Mouse (Mus musculus) C2C12 (cell line): ENCODE results near the gene Grik4. TPM values are rescaled to one million over a fixed set of nuclear protein-coding genes. Genes with fewer than 3 reads are reported as not detected.

Source experiments
- H3K27me3 ChIP-seq: one replicate; pipeline ENCODE4 v1.6.1; 2011; ENCODE audit not compliant: control insufficient read depth, insufficient read depth, insufficient read length
- H3K36me3 ChIP-seq: one replicate; pipeline ENCODE4 v1.6.1; 2011; ENCODE audit not compliant: control insufficient read depth, insufficient read depth
- H3K4me3 ChIP-seq: one replicate; pipeline ENCODE4 v1.5.1; 2011; ENCODE audit warnings: mild to moderate bottlenecking, control low read depth; ENCODE audit not compliant: poor library complexity, insufficient read depth, severe bottlenecking
- H3K79me2 ChIP-seq: one replicate; pipeline ENCODE4 v1.6.1; 2011; ENCODE audit not compliant: control insufficient read depth, insufficient read depth
- H3K79me3 ChIP-seq: one replicate; pipeline ENCODE4 v1.6.1; 2011; ENCODE audit warnings: low read depth, control low read depth
- H3ac ChIP-seq: one replicate; pipeline ENCODE3; 2011; ENCODE audit warnings: low read depth; ENCODE audit not compliant: control insufficient read depth, insufficient read length
- CEBPB ChIP-seq: IDR thresholded peaks from one replicate; pipeline ENCODE4 v1.6.1; 2011; ENCODE audit warnings: low read depth, mild to moderate bottlenecking, control low read depth, moderate library complexity
- CTCF ChIP-seq: IDR thresholded peaks from one replicate; pipeline ENCODE4 v1.5.1; 2011; ENCODE audit not compliant: control insufficient read depth, insufficient read depth, insufficient read length
- FOSL1 ChIP-seq: IDR thresholded peaks from one replicate; pipeline ENCODE4 v1.8.0; 2011; ENCODE audit warnings: mild to moderate bottlenecking, low read length; ENCODE audit not compliant: poor library complexity, insufficient read depth, severe bottlenecking
- MAX ChIP-seq: IDR thresholded peaks from one replicate; pipeline ENCODE4 v1.6.1; 2011; ENCODE audit warnings: mild to moderate bottlenecking, control low read depth
- MYOD1 ChIP-seq: IDR thresholded peaks from one replicate; pipeline ENCODE4 v1.6.1; 2011; ENCODE audit warnings: low read depth; ENCODE audit not compliant: control insufficient read depth, insufficient read length
- MYOG ChIP-seq: IDR thresholded peaks from one replicate; pipeline ENCODE4 v1.6.1; 2011; ENCODE audit not compliant: control insufficient read depth, insufficient read length; ENCODE audit errors: extremely low read depth
- USF1 ChIP-seq: IDR thresholded peaks from one replicate; pipeline ENCODE4 v1.6.1; 2011; ENCODE audit warnings: low read depth, mild to moderate bottlenecking, control low read depth, moderate library complexity
- polyA plus RNA-seq: library from polyadenylated mRNA; unstranded; fragments of >200 nt; fragmentation: generic; extraction: Trizol; gene quantifications from one replicate; pipeline ENCODE4 v1.2.1, GENCODE M21; 2012; ENCODE audit warnings: missing spikeins

The Grik4 gene
- polyA plus RNA-seq, 1 experiment: not detected

- TF ChIP-seq MYOG: no peak
- TF ChIP-seq CTCF: peak; percentile 2
- Histone ChIP-seq H3K79me3 (no peaks in the 10 kb centered on the region), H3K36me3 (no peaks in the 10 kb centered on the region), H3K79me2 (no peaks in the 10 kb centered on the region), H3K4me3 (no peak overlapping the region), H3ac (no peak overlapping the region), H3K27me3 (peaks cover 8% of the 10 kb centered on the region)
These were observed 256.1 kb downstream of the Grik4 start for GRCm38 (mm10) chr9:42688143-42688542.

- Histone ChIP-seq H3ac (no peak overlapping the region), H3K4me3 (no peak overlapping the region), H3K36me3 (no peaks in the 10 kb centered on the region), H3K79me2 (no peaks in the 10 kb centered on the region), H3K27me3 (peaks cover 11% of the 10 kb centered on the region), H3K79me3 (no peaks in the 10 kb centered on the region)
- TF ChIP-seq USF1: no peak
- TF ChIP-seq MYOD1: no peak
- no peak for TF ChIP-seq MYOG
These were observed 258.2 kb downstream of the Grik4 start for GRCm38 (mm10) chr9:42686104-42686503.

GRCm38 (mm10) chr9:42674017-42674412, 270.3 kb downstream of the Grik4 start:
- no peak for TF ChIP-seq MYOD1
- no peak for TF ChIP-seq CEBPB
- no peak for TF ChIP-seq USF1
- TF ChIP-seq MAX: no peak
- no peak for TF ChIP-seq CTCF
- TF ChIP-seq FOSL1: no peak
- no peak for TF ChIP-seq MYOG
- H3K79me2 ChIP-seq: no peaks in the 10 kb centered on the region
- H3K79me3 ChIP-seq: no peaks in the 10 kb centered on the region
- no peak overlapping the region for H3ac ChIP-seq
- no peak overlapping the region for H3K4me3 ChIP-seq
- H3K36me3 ChIP-seq: no peaks in the 10 kb centered on the region
- peaks cover 36% of the 10 kb centered on the region for H3K27me3 ChIP-seq

GRCm38 (mm10) chr9:42673385-42674016, 270.8 kb downstream of the Grik4 start:
- H3ac ChIP-seq: no peak overlapping the region
- peaks cover 36% of the 10 kb centered on the region for H3K27me3 ChIP-seq
- TF ChIP-seq CEBPB (no peak), CTCF (no peak), MAX (no peak), USF1 (no peak), FOSL1 (no peak), MYOD1 (no peak), MYOG (no peak)
- no peaks in the 10 kb centered on the region for H3K36me3 ChIP-seq
- no peak overlapping the region for H3K4me3 ChIP-seq
- no peaks in the 10 kb centered on the region for H3K79me3 ChIP-seq
- H3K79me2 ChIP-seq: no peaks in the 10 kb centered on the region

- TF ChIP-seq MYOD1: no peak
- no peak for TF ChIP-seq USF1
- TF ChIP-seq CEBPB: no peak
- no peak for TF ChIP-seq CTCF
- no peak overlapping the region for H3K4me3 ChIP-seq
- no peaks in the 10 kb centered on the region for H3K79me3 ChIP-seq
- no peaks in the 10 kb centered on the region for H3K79me2 ChIP-seq
- peaks cover 36% of the 10 kb centered on the region for H3K27me3 ChIP-seq
- no peaks in the 10 kb centered on the region for H3K36me3 ChIP-seq
- H3ac ChIP-seq: no peak overlapping the region
These were observed 271.3 kb downstream of the Grik4 start for GRCm38 (mm10) chr9:42672982-42673381.

- no peak for TF ChIP-seq CEBPB
- no peak for TF ChIP-seq MYOD1
- no peak for TF ChIP-seq FOSL1
- no peak for TF ChIP-seq USF1
- no peak for TF ChIP-seq CTCF
- TF ChIP-seq MYOG: no peak
- no peak for TF ChIP-seq MAX
- no peak overlapping the region for H3ac ChIP-seq
- H3K79me3 ChIP-seq: no peaks in the 10 kb centered on the region
- H3K4me3 ChIP-seq: no peak overlapping the region
- H3K79me2 ChIP-seq: no peaks in the 10 kb centered on the region
- H3K36me3 ChIP-seq: no peaks in the 10 kb centered on the region
- H3K27me3 ChIP-seq: peaks cover 54% of the 10 kb centered on the region
These were observed 273.7 kb downstream of the Grik4 start for GRCm38 (mm10) chr9:42670619-42671018.
